Mouse (Mus musculus) hindbrain, postnatal 0 days (tissue): Measurements from ENCODE around the gene Tecta. TPM values are rescaled to one million over a fixed set of nuclear protein-coding genes. Genes with fewer than 3 reads are reported as not detected.

Experiments
- ATAC-seq: fragments of 200-750 bp; cut with Nextera tagmentation; 2 replicates; pipeline ENCODE4 v1.8.0; 2017; ENCODE audit warnings: mild to moderate bottlenecking, moderate TSS enrichment, moderate library complexity
- DNase-seq: peaks from one replicate; pipeline ENCODE4 v3.0.0-alpha.2; 2015; ENCODE audit warnings: low spot score
- H3K27ac ChIP-seq: fragments of 300-500 bp; sonication (generic); 2 replicates; pipeline ENCODE4 v1.5.1; 2014; ENCODE audit warnings: mild to moderate bottlenecking
- H3K27me3 ChIP-seq: fragments of 300-500 bp; sonication (generic); 2 replicates; pipeline ENCODE4 v1.6.1; 2014; ENCODE audit warnings: low read length, mixed read lengths; ENCODE audit not compliant: insufficient read depth
- H3K36me3 ChIP-seq: fragments of 300-500 bp; sonication (generic); 2 replicates; pipeline ENCODE4 v1.6.1; 2014; ENCODE audit warnings: low read length, mixed read lengths; ENCODE audit not compliant: insufficient read depth
- H3K4me1 ChIP-seq: fragments of 300-500 bp; sonication (generic); 2 replicates; pipeline ENCODE4 v1.6.1; 2014; ENCODE audit warnings: antibody characterized with exemption, low read length, mixed read lengths; ENCODE audit not compliant: insufficient read depth
- H3K4me2 ChIP-seq: fragments of 300-500 bp; sonication (generic); 2 replicates; pipeline ENCODE4 v1.6.1; 2014; ENCODE audit warnings: low read depth, mild to moderate bottlenecking, low read length, moderate library complexity, mixed read lengths
- H3K4me3 ChIP-seq: fragments of 300-500 bp; sonication (generic); 2 replicates; pipeline ENCODE4 v1.5.1; 2014; ENCODE audit warnings: low read length
- H3K9ac ChIP-seq: fragments of 300-500 bp; sonication (generic); replicated peaks from 2 replicates; pipeline ENCODE4 v1.6.1; 2014; ENCODE audit warnings: mild to moderate bottlenecking, low read length, moderate library complexity, mixed read lengths
- H3K9me3 ChIP-seq: fragments of 300-500 bp; sonication (generic); 2 replicates; pipeline ENCODE4 v1.6.1; 2016; ENCODE audit warnings: low read length, mixed read lengths
- CTCF ChIP-seq: IDR thresholded peaks from 2 replicates; pipeline ENCODE4 v1.5.1; 2016; ENCODE audit warnings: antibody characterized with exemption, control low read depth, low read depth
- WGBS: fragments of 180-500 bp; shearing (Covaris S2); extraction: QIAGEN DNeasy Blood & Tissue Kit; methylation state at CpG from one replicate; pipeline ENCODE4 v1.1.7; 2014; 5-methylcytosine and 5-hydroxymethylcytosine counted together
- polyA plus RNA-seq: library from polyadenylated mRNA; unstranded; fragments of >200 nt; fragmentation: Nextera tagmentation; extraction: Ambion mirVana; gene quantifications from 2 replicates; pipeline ENCODE4 v1.2.1, GENCODE M21; 2015
- total RNA-seq: library from RNA; depleted of rRNA; stranded (reverse); fragments of >200 nt; gene quantifications from 2 replicates; pipeline ENCODE4 v1.2.3, GENCODE M21; 2014

Gene Tecta
- total and polyA plus RNA-seq, 2 experiments from 2014 or later: 0.16 to 0.43 TPM

- Histone ChIP-seq H3K27me3 (no peaks in the 10 kb centered on the region), H3K36me3 (no peaks in the 10 kb centered on the region), H3K4me3 (no peak overlapping the region), H3K9ac (no peak overlapping the region), H3K4me1 (no peaks in the 10 kb centered on the region), H3K27ac (no peak overlapping the region), H3K4me2 (no peak overlapping the region), H3K9me3 (no peaks in the 10 kb centered on the region)
- TF ChIP-seq CTCF: no peak
- ATAC-seq (no peak), DNase-seq (no peak)
- WGBS: 95% methylated on average over 4 of the region's 4 CpGs
These were observed 21.7 kb downstream of the Tecta start for GRCm38 (mm10) chr9:42378071-42378470.

- H3K4me2 ChIP-seq: no peak overlapping the region
- no peaks in the 10 kb centered on the region for H3K4me1 ChIP-seq
- no peak for TF ChIP-seq CTCF
- ATAC-seq (no peak), DNase-seq (no peak)
- 88% methylated on average over 15 of the region's 15 CpGs for WGBS
- no peak overlapping the region for H3K4me3 ChIP-seq
- H3K9me3 ChIP-seq: no peaks in the 10 kb centered on the region
- H3K27ac ChIP-seq: no peak overlapping the region
- no peak overlapping the region for H3K9ac ChIP-seq
- no peaks in the 10 kb centered on the region for H3K36me3 ChIP-seq
- no peaks in the 10 kb centered on the region for H3K27me3 ChIP-seq
These were observed 22.1 kb downstream of the Tecta start for GRCm38 (mm10) chr9:42377656-42378055.

- Histone ChIP-seq H3K9ac (no peak overlapping the region), H3K4me1 (no peaks in the 10 kb centered on the region), H3K27ac (no peak overlapping the region), H3K27me3 (no peaks in the 10 kb centered on the region), H3K36me3 (no peaks in the 10 kb centered on the region), H3K4me3 (no peak overlapping the region), H3K9me3 (no peaks in the 10 kb centered on the region), H3K4me2 (no peak overlapping the region)
- no peak for TF ChIP-seq CTCF
- ATAC-seq (no peak), DNase-seq (no peak)
- 86% methylated on average over 6 of the region's 6 CpGs for WGBS
These were observed 27.9 kb downstream of the Tecta start for GRCm38 (mm10) chr9:42371670-42372368.

- Histone ChIP-seq H3K27me3 (no peaks in the 10 kb centered on the region), H3K4me2 (no peak overlapping the region), H3K9ac (no peak overlapping the region), H3K9me3 (no peaks in the 10 kb centered on the region), H3K36me3 (no peaks in the 10 kb centered on the region), H3K4me1 (no peaks in the 10 kb centered on the region), H3K27ac (no peak overlapping the region), H3K4me3 (no peak overlapping the region)
- no peak for ATAC-seq
- TF ChIP-seq CTCF: no peak
- DNase-seq: no peak
- WGBS: 70% methylated on average over 4 of the region's 4 CpGs
These were observed 42.1 kb downstream of the Tecta start for GRCm38 (mm10) chr9:42357585-42357984.

GRCm38 (mm10) chr9:42354871-42355270, 44.9 kb downstream of the Tecta start:
- H3K4me3 ChIP-seq: no peak overlapping the region
- WGBS: 96% methylated on average over 1 of the region's 1 CpGs
- DNase-seq: no peak
- no peaks in the 10 kb centered on the region for H3K27me3 ChIP-seq
- no peaks in the 10 kb centered on the region for H3K36me3 ChIP-seq
- no peak overlapping the region for H3K9ac ChIP-seq
- H3K4me2 ChIP-seq: no peak overlapping the region
- H3K9me3 ChIP-seq: no peaks in the 10 kb centered on the region
- TF ChIP-seq CTCF: no peak
- 0 out of 2 replicates have a peak, but pooled peaks cover 4% of the 10 kb centered on the region for H3K4me1 ChIP-seq
- no peak overlapping the region for H3K27ac ChIP-seq
- ATAC-seq: no peak

GRCm38 (mm10) chr9:42349791-42350190, 49.9 kb downstream of the Tecta start:
- Histone ChIP-seq H3K4me1 (0 out of 2 replicates have a peak, but pooled peaks cover 4% of the 10 kb centered on the region), H3K27me3 (no peaks in the 10 kb centered on the region), H3K27ac (peak overlapping the region; percentile 16; the same call in 1 of the 2 replicates), H3K4me2 (no peak overlapping the region), H3K4me3 (no peak overlapping the region), H3K36me3 (no peaks in the 10 kb centered on the region), H3K9me3 (no peaks in the 10 kb centered on the region), H3K9ac (no peak overlapping the region)
- no peak for TF ChIP-seq CTCF
- WGBS: 27% methylated on average over 7 of the region's 7 CpGs
- DNase-seq (peak; percentile 52), ATAC-seq (no peak)

- Histone ChIP-seq H3K27ac (no peak overlapping the region), H3K9me3 (no peaks in the 10 kb centered on the region), H3K9ac (no peak overlapping the region), H3K4me2 (no peak overlapping the region), H3K4me3 (no peak overlapping the region), H3K27me3 (no peaks in the 10 kb centered on the region), H3K4me1 (0 out of 2 replicates have a peak, but pooled peaks cover 4% of the 10 kb centered on the region), H3K36me3 (no peaks in the 10 kb centered on the region)
- no peak for DNase-seq
- no peak for TF ChIP-seq CTCF
- ATAC-seq: no peak
These were observed 53.4 kb downstream of the Tecta start for GRCm38 (mm10) chr9:42346297-42346696.
